ENCODE assay signal across 9 mouse cellular contexts in the genomic region with DNA sequence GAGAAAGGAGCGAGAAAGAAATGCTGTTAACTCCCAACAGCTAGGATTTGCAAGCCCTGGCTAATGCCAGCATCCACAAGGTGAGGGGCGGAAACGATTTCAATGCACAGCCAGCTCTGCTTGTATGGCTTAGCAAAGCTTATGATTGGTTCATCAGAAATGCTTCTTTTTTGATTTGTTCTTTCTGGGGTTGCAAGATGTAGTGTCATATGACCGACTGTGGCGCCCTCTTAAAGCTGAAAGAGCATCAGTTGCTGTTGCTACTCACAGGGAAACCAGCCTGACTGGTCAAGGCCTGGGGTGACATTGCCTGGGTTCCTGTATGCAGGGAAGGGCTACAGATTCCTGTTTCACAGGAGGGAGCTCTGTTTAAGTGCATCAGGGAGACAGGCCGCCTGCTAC. TPM values are rescaled to one million over a fixed set of nuclear protein-coding genes. Genes with fewer than 3 reads are reported as not detected.
DNase-seq lines count a peak whose midpoint lies in the region; ATAC-seq lines count a peak whose summit lies in the region.
"Had no signal": no experiment of that assay in that cellular context is flagged by ENCODE, and none has a peak within 500 bp of the region (broad histone marks: within the 10 kb centered on the region; RNA-seq: fewer than 3 reads in every experiment).

No protein-coding gene starts in this region.

- DNase-seq in kidney, postnatal 25 days, result no peak
- peak; percentile 44 to 46 for DNase-seq in cerebellum, postnatal 14 days
- DNase-seq in hindbrain, embryonic 11.5 days (ENCODE audit: low spot score), result peak; percentile 20
- DNase-seq in left cerebral cortex, postnatal 36 days (ENCODE audit: low spot score in 2 of 2), result peak; percentile 12 to 15
- DNase-seq in retina, embryonic 14.5 days (ENCODE audit: low spot score), result peak; percentile 41
- DNase-seq in gastrocnemius, postnatal 25 days, result no peak
- DNase-seq: liver, embryonic 13.5 days had no signal

- intact Hi-C loops in left cerebral cortex, postnatal 36 days (cut with DNase I), result no loop called here

- H3K36me3 ChIP-seq in kidney, embryonic 14.5 days (ENCODE audit: control insufficient read depth, insufficient read depth, low read length), result no peaks in the 10 kb centered on the region
- H3K36me3 ChIP-seq in hindbrain, embryonic 11.5 days (ENCODE audit: control insufficient read depth, insufficient read depth, low read length), result no peaks in the 10 kb centered on the region
- H3K36me3 ChIP-seq: liver, embryonic 13.5 days had no signal

- no peak overlapping the region for H3K27ac ChIP-seq in kidney, embryonic 14.5 days (ENCODE audit: low read depth, low read length)
- H3K27ac ChIP-seq in hindbrain, embryonic 11.5 days (ENCODE audit: low read depth, low read length), result no peak overlapping the region
- H3K27ac ChIP-seq: liver, embryonic 13.5 days had no signal

- 17% methylated on average over 6 of the region's 6 CpGs for WGBS in kidney, embryonic 14.5 days
- WGBS in hindbrain, embryonic 11.5 days, result 18% methylated on average over 6 of the region's 6 CpGs

- H3K4me2 ChIP-seq in kidney, embryonic 14.5 days (replicated peaks; ENCODE audit: low read depth, low read length), result peak overlapping the region; percentile 39; the same call in 1 of the 2 replicates
- 0 out of 2 replicates have a peak overlapping the region, but pooled peaks have one; percentile 8 for H3K4me2 ChIP-seq in hindbrain, embryonic 11.5 days (replicated peaks; ENCODE audit: low read depth, low read length)

- H3K27me3 ChIP-seq in kidney, embryonic 14.5 days (ENCODE audit: control insufficient read depth, insufficient read depth, low read length), result peaks cover 3% of the 10 kb centered on the region; the same call in 1 of the 2 replicates
- peaks cover 3% of the 10 kb centered on the region; the same call in 1 of the 2 replicates for H3K27me3 ChIP-seq in hindbrain, embryonic 11.5 days (ENCODE audit: control insufficient read depth, insufficient read depth, low read length)

- H3K4me3 ChIP-seq in kidney, embryonic 14.5 days (ENCODE audit: low read length), result no peak overlapping the region
- H3K4me3 ChIP-seq in hindbrain, embryonic 11.5 days (ENCODE audit: low read depth, low read length), result no peak overlapping the region
- H3K4me3 ChIP-seq: liver, embryonic 13.5 days had no signal

- no peaks in the 10 kb centered on the region for H3K4me1 ChIP-seq in kidney, embryonic 14.5 days (ENCODE audit: control insufficient read depth, insufficient read depth, low read length)
- H3K4me1 ChIP-seq in hindbrain, embryonic 11.5 days (replicated peaks; ENCODE audit: control insufficient read depth, insufficient read depth, low read length), result no peaks in the 10 kb centered on the region; the same call in 1 of the 2 replicates
- H3K4me1 ChIP-seq: liver, embryonic 13.5 days had no signal

- no peak overlapping the region for H3K9ac ChIP-seq in kidney, embryonic 14.5 days (ENCODE audit: low read depth, low read length)
- no peak overlapping the region for H3K9ac ChIP-seq in hindbrain, embryonic 11.5 days (ENCODE audit: low read depth, low read length)
- H3K9ac ChIP-seq: liver, embryonic 13.5 days had no signal

- ATAC-seq in kidney, embryonic 14.5 days (ENCODE audit: low FRiP score, low TSS enrichment), result peak; percentile 24; the same call in 1 of the 2 replicates
- ATAC-seq in hindbrain, embryonic 11.5 days (ENCODE audit: low FRiP score), result no peak
- no peak for ATAC-seq in monocyte, adult 5-6 weeks (replicated peaks; ENCODE audit: insufficient number of reproducible peaks, low FRiP score, low TSS enrichment, poor library complexity, severe bottlenecking)

- H3K9me3 ChIP-seq in kidney, embryonic 14.5 days (ENCODE audit: control insufficient read depth, low read length), result no peaks in the 10 kb centered on the region
- no peaks in the 10 kb centered on the region for H3K9me3 ChIP-seq in hindbrain, embryonic 11.5 days (ENCODE audit: control insufficient read depth, low read length)
- H3K9me3 ChIP-seq: liver, embryonic 13.5 days had no signal

RNA-seq across cellular contexts. Expression of a gene that starts 0.9 kb away (rescaled TPM):
- polyA plus RNA-seq in kidney, embryonic 14.5 days (2014; fragmentation: Nextera tagmentation; extraction: Ambion mirVana), result not detected in 2 replicates
- polyA plus RNA-seq in hindbrain, embryonic 11.5 days (2014; fragmentation: Nextera tagmentation; extraction: Ambion mirVana), result not detected in 2 replicates
- under 1 TPM; 0.37 to 0.45 TPM for total RNA-seq in left cerebral cortex, postnatal 36 days (2021)
- not detected in 3 replicates for total RNA-seq in monocyte, adult 5-6 weeks (2017)
- total RNA-seq in gastrocnemius, postnatal 25 days (2021), result not detected
- polyA plus RNA-seq: liver, embryonic 13.5 days had no signal

Comparison
In these comparisons a context has a peak if more than half of its experiments do, and no peak if none do; other contexts are left out.
1. DNase-seq: peak in cerebellum, postnatal 14 days (2 of 2), hindbrain, embryonic 11.5 days (single experiment), left cerebral cortex, postnatal 36 days (2 of 2) and retina, embryonic 14.5 days (single experiment); none in kidney, postnatal 25 days (0 of 2) and gastrocnemius, postnatal 25 days (single experiment).